Mouse (Mus musculus): Measurements from ENCODE around the gene Qrfp. TPM values are rescaled to one million over a fixed set of nuclear protein-coding genes. Genes with fewer than 3 reads are reported as not detected.

Gene Qrfp
- polyA plus RNA-seq, 1 experiment from 2014 or later: 0.23 TPM

DNA sequence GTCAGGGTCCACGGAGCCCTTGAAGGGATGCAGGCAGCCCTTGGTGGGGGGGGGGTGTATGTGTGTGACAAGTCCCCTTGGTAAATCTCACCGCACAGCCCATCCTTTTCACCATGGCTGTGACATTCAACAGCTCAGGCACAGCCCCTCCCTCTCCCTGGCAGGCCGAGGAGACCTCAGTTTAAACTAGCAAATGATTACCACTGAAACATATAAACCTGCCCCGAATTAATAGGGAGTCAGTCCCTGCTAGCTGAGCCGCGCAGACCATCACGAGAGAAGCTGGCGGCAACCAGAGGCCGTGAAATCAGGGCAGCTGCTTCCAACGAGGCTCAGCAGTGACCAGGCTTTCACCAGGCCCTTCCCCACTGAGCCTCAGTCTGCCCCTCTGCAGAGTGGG is 25.7 kb upstream of the Qrfp start:
- no peak for ATAC-seq (ENCODE audit: low FRiP score, low read depth)
- WGBS: 40% methylated on average over 10 of the region's 10 CpGs
- H3K27me3 ChIP-seq: peaks cover 40% of the 10 kb centered on the region
- H3K4me3 ChIP-seq: no peak overlapping the region
- no peaks in the 10 kb centered on the region for H3K36me3 ChIP-seq
- no peak overlapping the region for H3K9ac ChIP-seq
- no peak overlapping the region for H3K27ac ChIP-seq
- H3K4me2 ChIP-seq (replicated peaks): no peak overlapping the region
- H3K9me3 ChIP-seq: no peaks in the 10 kb centered on the region
- peaks cover 4% of the 10 kb centered on the region; the same call in 1 of the 2 replicates for H3K4me1 ChIP-seq

DNA sequence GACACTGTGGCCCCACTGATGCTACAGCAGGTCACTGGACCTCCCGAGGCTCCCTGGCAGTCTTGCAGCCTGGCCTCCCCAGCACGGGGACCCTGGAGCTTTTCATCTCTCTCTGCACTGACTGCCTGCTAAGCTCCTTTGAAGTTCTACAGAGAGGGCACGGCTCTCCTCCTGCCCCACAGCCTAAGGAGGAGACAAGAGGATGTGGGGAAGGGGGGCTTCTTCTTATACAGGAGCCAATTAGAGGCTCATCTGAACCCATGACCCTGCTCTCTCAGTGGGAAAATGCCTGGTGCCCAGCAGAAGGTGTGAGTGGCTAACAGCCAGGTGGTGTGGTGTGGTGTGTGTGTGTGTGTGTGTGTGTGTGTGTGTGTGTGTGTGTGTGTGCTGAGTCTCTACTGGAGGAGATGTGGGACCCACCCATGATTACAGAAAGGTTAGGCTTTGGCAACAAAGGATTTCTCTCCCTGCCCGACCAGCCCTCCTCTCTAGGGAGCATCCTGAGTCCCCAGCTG is 18.0 kb upstream of the Qrfp start:
- WGBS: 13% methylated on average over 4 of the region's 4 CpGs
- H3K4me2 ChIP-seq (replicated peaks): 0 out of 2 replicates have a peak overlapping the region, but pooled peaks have one; percentile 7
- no peak for ATAC-seq (ENCODE audit: low FRiP score, low read depth)

DNA sequence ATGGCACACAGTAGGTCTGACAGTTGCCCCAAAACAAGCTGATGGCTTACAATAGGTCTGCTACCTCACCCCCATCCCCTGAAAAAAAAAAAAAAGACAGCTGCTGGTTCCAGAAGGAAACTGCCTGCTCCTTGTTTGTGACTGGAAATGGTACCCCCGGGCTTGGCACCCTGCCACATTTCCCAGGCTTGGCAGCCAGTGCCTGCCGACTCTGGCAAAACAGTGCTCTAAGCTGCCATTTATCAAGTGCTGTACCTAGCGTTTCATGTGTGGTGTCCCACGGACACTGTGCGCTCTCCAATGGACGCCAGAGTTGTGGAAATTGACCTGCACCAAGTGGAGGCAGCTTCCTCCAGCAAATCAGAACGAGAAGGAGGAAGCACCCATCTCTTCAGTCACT is 17.5 kb upstream of the Qrfp start:
- ATAC-seq (ENCODE audit: low FRiP score, low read depth): no peak
- H3K4me1 ChIP-seq: peaks cover 21% of the 10 kb centered on the region
- no peaks in the 10 kb centered on the region for H3K9me3 ChIP-seq
- peaks cover 21% of the 10 kb centered on the region for H3K27me3 ChIP-seq
- H3K27ac ChIP-seq: no peak overlapping the region
- no peaks in the 10 kb centered on the region for H3K36me3 ChIP-seq
- H3K9ac ChIP-seq: no peak overlapping the region
- no peak overlapping the region for H3K4me3 ChIP-seq
- WGBS: 38% methylated on average over 7 of the region's 7 CpGs
- 0 out of 2 replicates have a peak overlapping the region, but pooled peaks have one; percentile 7 for H3K4me2 ChIP-seq (replicated peaks)

More for the DNA sequence above, 18.0 kb upstream of the Qrfp start:
- H3K9ac ChIP-seq: no peak overlapping the region
- H3K4me1 ChIP-seq: peaks cover 16% of the 10 kb centered on the region
- H3K36me3 ChIP-seq: no peaks in the 10 kb centered on the region
- peaks cover 16% of the 10 kb centered on the region for H3K27me3 ChIP-seq
- no peak overlapping the region for H3K4me3 ChIP-seq
- no peak overlapping the region for H3K27ac ChIP-seq
- no peaks in the 10 kb centered on the region for H3K9me3 ChIP-seq

DNA sequence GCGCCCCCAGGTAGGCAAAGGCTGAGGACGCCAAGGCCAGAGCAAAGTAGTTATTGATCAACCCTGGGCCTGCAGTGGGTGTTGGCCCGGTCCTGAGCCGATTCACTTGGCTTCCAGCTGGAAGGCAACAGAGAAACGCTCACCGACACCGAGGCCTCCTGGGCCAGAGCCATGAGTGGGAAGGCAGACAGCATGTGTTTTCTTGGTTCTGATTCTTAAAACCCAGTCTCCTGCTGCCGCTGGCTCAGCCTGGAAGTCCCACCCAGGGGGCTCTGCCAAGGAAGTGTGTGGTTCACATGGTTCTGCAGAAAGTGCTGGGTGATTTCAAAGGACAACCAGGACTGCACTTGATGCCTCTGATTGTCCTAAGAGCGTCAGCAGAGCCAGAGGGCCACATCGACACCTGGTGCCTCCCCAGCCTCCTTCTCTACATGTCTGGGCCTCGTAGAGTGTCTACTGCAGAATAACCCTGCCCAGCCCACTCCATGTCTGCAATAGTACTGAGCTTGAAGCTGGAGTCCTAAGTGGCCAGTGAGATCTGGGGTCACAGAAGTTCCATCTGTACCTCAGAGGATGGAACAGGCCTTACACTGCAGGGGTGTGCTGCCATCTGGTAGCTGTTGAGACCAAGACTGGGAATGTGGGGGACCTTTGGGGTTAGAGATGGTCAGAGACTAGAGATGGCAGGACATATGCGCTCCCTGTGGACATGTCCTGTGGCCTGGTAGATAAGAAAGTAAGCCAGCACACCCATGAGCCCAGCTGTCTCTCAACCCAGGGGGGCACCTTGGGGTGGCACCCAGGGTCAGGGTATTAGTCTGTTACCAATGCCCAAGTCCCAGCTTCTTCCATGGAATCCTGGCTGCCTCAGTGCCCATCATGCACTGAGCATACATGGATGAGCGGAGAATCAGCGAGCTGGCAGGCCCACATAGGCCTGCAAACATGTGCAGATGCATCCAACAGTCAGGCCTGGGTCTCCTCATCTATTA is 16.0 kb upstream of the Qrfp start:
- 81% methylated on average over 14 of the region's 14 CpGs for WGBS
- no peak for ATAC-seq (ENCODE audit: low FRiP score, low read depth)
- Histone ChIP-seq H3K36me3 (no peaks in the 10 kb centered on the region), H3K4me1 (peaks cover 29% of the 10 kb centered on the region), H3K9ac (peak overlapping the region; percentile 19; the same call in 1 of the 2 replicates), H3K4me3 (no peak overlapping the region), H3K27ac (no peak overlapping the region), H3K9me3 (no peaks in the 10 kb centered on the region), H3K27me3 (peaks cover 29% of the 10 kb centered on the region), H3K4me2 (replicated peaks) (no peak overlapping the region)

DNA sequence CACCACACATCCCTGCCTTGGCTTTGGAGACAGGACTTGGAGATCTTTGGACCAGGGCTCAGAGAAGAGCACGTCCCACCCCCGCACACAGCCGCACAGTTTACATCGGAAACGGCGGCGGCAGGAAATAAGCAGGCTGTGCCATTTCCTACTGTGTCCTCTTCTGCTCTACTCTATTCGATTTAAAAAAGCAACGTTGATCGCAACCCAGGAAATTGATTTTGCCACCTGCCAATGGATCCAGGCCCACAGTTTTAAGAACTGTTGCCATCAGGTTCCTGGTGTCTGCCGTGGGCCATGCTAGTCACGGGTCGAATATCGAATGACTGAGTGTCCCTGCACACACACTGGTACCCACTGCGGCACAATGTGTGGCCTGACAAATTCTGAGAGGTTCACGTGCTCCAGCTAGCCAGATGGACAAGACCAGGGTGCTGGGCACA is 15.1 kb upstream of the Qrfp start:
- Histone ChIP-seq H3K4me1 (peaks cover 29% of the 10 kb centered on the region), H3K9me3 (no peaks in the 10 kb centered on the region), H3K36me3 (no peaks in the 10 kb centered on the region), H3K27ac (no peak overlapping the region), H3K9ac (no peak overlapping the region), H3K27me3 (peaks cover 36% of the 10 kb centered on the region), H3K4me2 (replicated peaks) (no peak overlapping the region), H3K4me3 (no peak overlapping the region)
- WGBS: 79% methylated on average over 16 of the region's 16 CpGs
- ATAC-seq (ENCODE audit: low FRiP score, low read depth): no peak

DNA sequence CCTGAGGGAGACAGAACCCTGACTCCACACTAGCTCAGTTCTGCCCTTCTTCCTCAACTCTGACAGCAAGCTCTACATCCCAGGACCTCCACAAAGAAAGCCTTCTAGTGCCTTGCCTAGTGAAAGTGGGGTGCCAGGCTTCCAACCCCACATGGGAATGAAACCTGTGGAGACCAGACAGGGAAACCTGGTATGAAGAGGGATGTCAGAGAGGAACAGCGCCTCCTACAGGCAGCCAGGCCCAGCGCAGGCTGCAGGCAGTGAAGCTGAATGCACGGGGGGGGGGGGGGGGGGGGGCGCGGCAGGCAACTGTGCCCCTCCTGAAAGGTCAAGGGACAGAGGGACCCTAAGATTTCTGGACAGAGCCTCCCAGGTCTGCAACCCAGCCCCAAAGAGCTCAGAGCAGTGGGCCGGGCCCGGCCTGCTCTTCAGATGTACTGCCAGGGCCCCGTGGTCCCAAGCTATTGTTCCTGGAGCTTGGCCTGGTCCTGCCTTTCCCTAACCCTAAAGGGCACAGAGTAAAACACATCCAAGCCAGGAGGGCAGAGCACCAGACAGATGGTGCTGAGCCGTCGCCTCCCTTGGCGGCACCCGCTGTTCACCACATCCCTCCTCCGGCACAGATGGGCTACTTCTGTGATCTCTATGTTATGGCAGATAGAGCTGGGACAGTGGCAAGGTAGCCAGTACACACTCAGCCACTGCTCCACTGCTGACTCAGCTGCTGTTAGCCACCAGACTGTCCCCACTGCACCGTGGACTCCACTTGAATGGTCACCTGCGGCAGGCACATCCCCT is 13.8 kb upstream of the Qrfp start:
- ATAC-seq (ENCODE audit: low FRiP score, low read depth): no peak
- Histone ChIP-seq H3K4me3 (no peak overlapping the region), H3K36me3 (no peaks in the 10 kb centered on the region), H3K9ac (no peak overlapping the region), H3K27me3 (peaks cover 32% of the 10 kb centered on the region), H3K4me1 (peaks cover 29% of the 10 kb centered on the region), H3K9me3 (no peaks in the 10 kb centered on the region), H3K27ac (no peak overlapping the region), H3K4me2 (replicated peaks) (no peak overlapping the region)
- 72% methylated on average over 13 of the region's 15 CpGs for WGBS

DNA sequence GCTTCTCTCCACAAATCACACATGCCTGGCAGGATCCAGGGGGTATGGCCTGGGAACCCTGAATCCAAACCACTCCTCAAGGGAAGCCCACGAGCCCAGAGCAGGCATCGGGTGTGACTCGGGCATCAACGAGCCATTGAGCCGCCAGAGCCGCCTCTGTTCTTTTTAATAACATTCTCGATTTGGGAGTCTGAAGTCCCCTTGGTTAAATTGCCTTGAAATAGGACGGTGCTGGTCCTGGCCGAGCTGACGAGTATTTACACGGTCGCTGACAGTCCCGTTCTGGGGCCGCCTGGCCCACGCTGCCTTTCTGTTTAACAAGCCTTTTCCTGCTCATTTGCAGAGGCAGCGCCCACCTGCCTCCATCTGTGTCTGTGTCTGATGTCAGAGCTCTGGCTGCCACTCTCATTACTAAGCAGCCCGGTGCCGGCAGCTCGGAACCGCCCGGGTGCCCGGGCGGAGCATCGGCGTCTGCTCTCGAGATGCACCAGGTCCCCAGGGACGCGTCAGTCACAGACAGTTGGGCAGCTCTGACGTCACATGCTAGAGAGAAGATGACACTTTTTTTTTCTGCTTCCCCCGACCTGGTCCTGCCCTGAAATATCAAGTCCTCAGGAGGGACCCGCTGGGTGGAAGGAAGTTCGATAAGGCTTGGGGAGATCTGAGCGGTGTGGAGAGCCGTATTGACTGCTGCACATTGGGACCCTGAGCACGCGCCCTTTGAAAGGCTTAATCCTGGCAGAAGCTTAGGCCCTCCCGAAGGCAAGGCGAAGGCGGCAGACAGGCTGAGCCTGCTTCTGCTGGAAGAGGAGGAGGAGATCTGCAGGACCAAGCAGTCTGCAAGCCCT is 12.4 kb upstream of the Qrfp start:
- 0 out of 2 replicates have a peak overlapping the region, but pooled peaks have one; percentile 40 for H3K9ac ChIP-seq

DNA sequence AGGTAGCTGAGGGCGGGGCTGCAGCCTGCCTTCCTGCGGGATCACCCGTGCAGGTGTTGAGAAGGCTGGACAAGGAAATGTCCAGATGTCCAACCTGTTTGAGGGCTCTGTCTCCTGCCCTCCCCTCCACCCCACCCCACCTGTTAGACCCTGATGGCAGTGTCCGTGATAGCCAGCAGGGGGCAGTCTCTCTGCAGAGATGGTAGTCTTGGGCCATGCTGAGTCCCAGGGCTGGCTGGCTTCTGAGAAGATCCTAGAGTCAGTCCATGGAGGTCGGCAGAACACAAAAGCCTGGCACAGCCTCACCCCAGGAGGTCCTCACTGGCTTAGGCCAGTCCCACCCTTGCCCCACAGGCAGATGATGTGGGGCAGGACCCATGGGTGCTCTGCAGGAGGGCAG is 5.0 kb upstream of the Qrfp start:
- Histone ChIP-seq H3K4me3 (no peak overlapping the region), H3K27me3 (0 out of 2 replicates have a peak, but pooled peaks cover 5% of the 10 kb centered on the region), H3K27ac (no peak overlapping the region), H3K36me3 (no peaks in the 10 kb centered on the region), H3K4me1 (peaks cover 4% of the 10 kb centered on the region), H3K9ac (no peak overlapping the region), H3K9me3 (no peaks in the 10 kb centered on the region), H3K4me2 (replicated peaks) (no peak overlapping the region)
- 23% methylated on average over 5 of the region's 5 CpGs for WGBS
- ATAC-seq (ENCODE audit: low FRiP score, low read depth): no peak

More for the DNA sequence above, 12.4 kb upstream of the Qrfp start:
- Histone ChIP-seq H3K36me3 (no peaks in the 10 kb centered on the region), H3K27ac (no peak overlapping the region), H3K4me3 (peak overlapping the region; percentile 29), H3K4me1 (peaks cover 20% of the 10 kb centered on the region), H3K4me2 (replicated peaks) (peak overlapping the region; percentile 58), H3K27me3 (peaks cover 32% of the 10 kb centered on the region), H3K9me3 (no peaks in the 10 kb centered on the region)
- 12% methylated on average over 39 of the region's 39 CpGs for WGBS
- ATAC-seq (ENCODE audit: low FRiP score, low read depth): 0 out of 2 replicates have a peak, but pooled peaks have one; percentile 13

DNA sequence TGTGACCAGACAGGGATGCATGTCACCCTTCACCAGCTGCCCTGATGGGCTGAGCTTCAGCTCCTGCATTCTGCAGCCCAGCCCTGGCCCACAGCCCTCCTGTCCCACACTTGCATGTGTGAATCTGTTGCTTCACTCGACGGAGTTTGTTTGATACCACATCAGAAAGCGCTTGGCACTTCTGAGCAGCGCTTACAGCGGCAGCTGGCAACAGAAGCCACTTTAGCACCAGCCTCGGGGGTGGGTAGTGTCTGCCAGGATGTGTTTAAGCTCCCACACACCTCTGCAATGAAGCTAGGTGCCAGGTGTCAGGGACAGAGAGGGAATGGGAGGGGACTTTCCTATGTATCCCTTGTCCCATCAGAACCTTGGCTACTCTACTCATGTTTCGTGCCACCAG is 4.3 kb upstream of the Qrfp start:
- no peak for ATAC-seq (ENCODE audit: low FRiP score, low read depth)

DNA sequence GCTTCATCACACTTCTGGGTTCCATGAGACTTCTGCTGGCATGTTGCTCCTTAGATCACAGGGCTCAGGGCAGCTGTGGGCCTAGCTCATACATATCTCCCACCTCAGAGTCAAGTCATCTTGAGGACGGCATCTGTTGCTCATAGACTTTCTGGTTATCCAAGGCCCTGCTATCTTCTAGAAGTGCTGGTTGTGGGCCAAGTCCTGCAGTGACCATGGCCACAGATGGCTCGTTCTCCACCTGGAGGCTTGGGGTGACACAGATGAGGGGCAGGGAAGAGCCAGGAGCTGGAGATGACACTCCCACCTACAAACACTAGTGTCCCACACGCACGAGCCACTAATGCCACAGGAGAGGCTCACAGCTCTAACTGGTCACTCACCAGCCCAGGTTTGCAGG is 3.3 kb upstream of the Qrfp start:
- H3K36me3 ChIP-seq: no peaks in the 10 kb centered on the region
- no peak overlapping the region for H3K4me2 ChIP-seq (replicated peaks)
- 0 out of 2 replicates have a peak, but pooled peaks cover 5% of the 10 kb centered on the region for H3K27me3 ChIP-seq
- WGBS: 92% methylated on average over 4 of the region's 4 CpGs
- no peak for ATAC-seq (ENCODE audit: low FRiP score, low read depth)
- peaks cover 21% of the 10 kb centered on the region for H3K4me1 ChIP-seq
- no peak overlapping the region for H3K4me3 ChIP-seq
- no peaks in the 10 kb centered on the region for H3K9me3 ChIP-seq
- H3K27ac ChIP-seq: no peak overlapping the region
- H3K9ac ChIP-seq: no peak overlapping the region

More for the DNA sequence above, 4.3 kb upstream of the Qrfp start:
- no peak overlapping the region for H3K4me2 ChIP-seq (replicated peaks)
- no peaks in the 10 kb centered on the region for H3K36me3 ChIP-seq
- H3K27ac ChIP-seq: no peak overlapping the region
- no peak overlapping the region for H3K4me3 ChIP-seq
- 79% methylated on average over 7 of the region's 7 CpGs for WGBS
- H3K4me1 ChIP-seq: peaks cover 11% of the 10 kb centered on the region
- H3K27me3 ChIP-seq: 0 out of 2 replicates have a peak, but pooled peaks cover 5% of the 10 kb centered on the region
- H3K9ac ChIP-seq: no peak overlapping the region
- no peaks in the 10 kb centered on the region for H3K9me3 ChIP-seq

Measured in limb, embryonic 13.5 days (tissue).